Mouse (Mus musculus): Measurements from ENCODE around the gene Xrra1. TPM values are rescaled to one million over a fixed set of nuclear protein-coding genes. Genes with fewer than 3 reads are reported as not detected.
"Not testable (repeated sequence)": the region's sequence is repeated elsewhere in the genome, so short reads cannot be mapped to it uniquely, and the experiment has no call there.

Gene Xrra1
- polyA plus RNA-seq, 1 experiment = 1.1 TPM

- H3K4me1 ChIP-seq (ENCODE audit: control insufficient read depth, insufficient read depth, low read length) = peaks cover 3% of the 10 kb centered on the region; the same call in 1 of the 2 replicates
- DNase-seq = no peak
- no peak for TF ChIP-seq POLR2A (IDR thresholded peaks at IDR 0.05; ENCODE audit: borderline replicate concordance, extremely low read depth, low read depth, low read length)
- WGBS = 95% methylated on average over 8 of the region's 8 CpGs
- H3K4me3 ChIP-seq (replicated peaks; ENCODE audit: extremely low read depth, low read depth, low read length) = no peak overlapping the region
Measured at GRCm38 (mm10) chr7:99954212-99954611, 95.3 kb downstream of the Xrra1 start.

GRCm38 (mm10) chr7:99956095-99956494 lies 97.2 kb downstream of the Xrra1 start:
- TF ChIP-seq CTCF (IDR thresholded peaks at IDR 0.05; ENCODE audit: insufficient read depth, low read length) (no peak), POLR2A (IDR thresholded peaks at IDR 0.05; ENCODE audit: borderline replicate concordance, extremely low read depth, low read depth, low read length) (no peak)
- Histone ChIP-seq H3K4me3 (replicated peaks; ENCODE audit: extremely low read depth, low read depth, low read length) (no peak overlapping the region), H3K4me1 (ENCODE audit: control insufficient read depth, insufficient read depth, low read length) (peaks cover 3% of the 10 kb centered on the region)
- WGBS = 97% methylated on average over 7 of the region's 7 CpGs
- no peak for DNase-seq

- 83% methylated on average over 12 of the region's 12 CpGs for WGBS
- no peak for DNase-seq
- Histone ChIP-seq H3K4me1 (ENCODE audit: control insufficient read depth, insufficient read depth, low read length) (peaks cover 15% of the 10 kb centered on the region), H3K4me3 (replicated peaks; ENCODE audit: extremely low read depth, low read depth, low read length) (no peak overlapping the region)
- TF ChIP-seq POLR2A (IDR thresholded peaks at IDR 0.05; ENCODE audit: borderline replicate concordance, extremely low read depth, low read depth, low read length) = no peak
- TF ChIP-seq CTCF (IDR thresholded peaks at IDR 0.05; ENCODE audit: insufficient read depth, low read length) = no peak
Measured at GRCm38 (mm10) chr7:99957226-99957965, 98.5 kb downstream of the Xrra1 start.

GRCm38 (mm10) chr7:99960571-99960970 lies 101.7 kb downstream of the Xrra1 start:
- not testable (repeated sequence) for H3K4me3 ChIP-seq (replicated peaks; ENCODE audit: extremely low read depth, low read depth, low read length); DNase-seq
- peaks cover 31% of the 10 kb centered on the region for H3K4me1 ChIP-seq (ENCODE audit: control insufficient read depth, insufficient read depth, low read length)
- 58% methylated on average over 2 of the region's 2 CpGs for WGBS

- 93% methylated on average over 2 of the region's 2 CpGs for WGBS
- TF ChIP-seq CTCF (IDR thresholded peaks at IDR 0.05; ENCODE audit: insufficient read depth, low read length) = no peak
- TF ChIP-seq POLR2A (IDR thresholded peaks at IDR 0.05; ENCODE audit: borderline replicate concordance, extremely low read depth, low read depth, low read length) = no peak
- H3K4me3 ChIP-seq (replicated peaks; ENCODE audit: extremely low read depth, low read depth, low read length) = no peak overlapping the region
- DNase-seq = no peak
- peaks cover 31% of the 10 kb centered on the region for H3K4me1 ChIP-seq (ENCODE audit: control insufficient read depth, insufficient read depth, low read length)
Measured at GRCm38 (mm10) chr7:99961518-99961917, 102.6 kb downstream of the Xrra1 start.

- WGBS = 28% methylated on average over 8 of the region's 8 CpGs
- TF ChIP-seq POLR2A (IDR thresholded peaks at IDR 0.05; ENCODE audit: borderline replicate concordance, extremely low read depth, low read depth, low read length) = no peak
- TF ChIP-seq CTCF (IDR thresholded peaks at IDR 0.05; ENCODE audit: insufficient read depth, low read length) = no peak
- no peak for DNase-seq
Measured at GRCm38 (mm10) chr7:99962536-99963236, 103.8 kb downstream of the Xrra1 start.

GRCm38 (mm10) chr7:99963237-99963860 lies 104.4 kb downstream of the Xrra1 start:
- peaks cover 31% of the 10 kb centered on the region for H3K4me1 ChIP-seq (ENCODE audit: control insufficient read depth, insufficient read depth, low read length)
- no peak overlapping the region for H3K4me3 ChIP-seq (replicated peaks; ENCODE audit: extremely low read depth, low read depth, low read length)
- DNase-seq = no peak
- TF ChIP-seq CTCF (IDR thresholded peaks at IDR 0.05; ENCODE audit: insufficient read depth, low read length) = no peak
- TF ChIP-seq POLR2A (IDR thresholded peaks at IDR 0.05; ENCODE audit: borderline replicate concordance, extremely low read depth, low read depth, low read length) = no peak
- WGBS = 60% methylated on average over 3 of the region's 3 CpGs

More at GRCm38 (mm10) chr7:99962536-99963236, 103.8 kb downstream of the Xrra1 start:
- peaks cover 31% of the 10 kb centered on the region for H3K4me1 ChIP-seq (ENCODE audit: control insufficient read depth, insufficient read depth, low read length)
- H3K4me3 ChIP-seq (replicated peaks; ENCODE audit: extremely low read depth, low read depth, low read length) = peak overlapping the region; percentile 9

- no peak for DNase-seq
Measured at GRCm38 (mm10) chr7:99965020-99965841, 106.3 kb downstream of the Xrra1 start.

More at GRCm38 (mm10) chr7:99965020-99965841, 106.3 kb downstream of the Xrra1 start:
- no peak for TF ChIP-seq CTCF (IDR thresholded peaks at IDR 0.05; ENCODE audit: insufficient read depth, low read length)
- TF ChIP-seq POLR2A (IDR thresholded peaks at IDR 0.05; ENCODE audit: borderline replicate concordance, extremely low read depth, low read depth, low read length) = no peak
- Histone ChIP-seq H3K4me1 (ENCODE audit: control insufficient read depth, insufficient read depth, low read length) (peaks cover 33% of the 10 kb centered on the region), H3K4me3 (replicated peaks; ENCODE audit: extremely low read depth, low read depth, low read length) (no peak overlapping the region)
- WGBS = 40% methylated on average over 9 of the region's 9 CpGs

All from lung, adult 2 months (tissue).